Mouse (Mus musculus): Measurements from ENCODE around the gene Ifnl2.
"Not testable (repeated sequence)": the region's sequence is repeated elsewhere in the genome, so short reads cannot be mapped to it uniquely, and the experiment has no call there.

The Ifnl2 gene

DNA sequence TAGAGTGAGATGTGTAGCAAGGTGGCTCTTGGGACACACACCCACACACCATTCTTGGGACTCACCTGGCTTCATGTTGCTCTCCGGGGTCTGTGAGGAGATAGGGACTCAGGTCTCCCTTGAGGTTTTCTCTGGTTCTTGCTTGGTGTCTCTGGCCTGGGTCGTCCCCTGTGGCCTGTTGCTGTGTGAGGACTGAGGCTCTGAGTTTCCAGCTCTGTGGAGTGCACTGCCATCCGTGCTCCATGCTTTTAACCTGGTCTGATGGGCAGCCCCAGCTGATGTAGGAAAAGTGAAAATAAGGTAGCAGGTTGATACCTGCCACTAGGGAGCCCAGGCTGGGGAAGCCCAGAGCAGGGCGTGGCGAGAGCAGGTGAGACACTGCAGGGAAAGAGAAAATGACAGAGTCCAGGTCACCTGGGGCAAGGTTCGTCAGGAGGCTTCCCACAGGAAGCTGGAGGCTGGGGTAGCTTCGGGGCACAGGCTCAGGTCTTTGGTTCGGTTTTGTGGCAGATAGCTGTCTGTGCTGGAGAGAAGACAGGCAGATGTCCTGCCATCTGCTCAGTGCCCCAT, at the start of gene Ifnl2:
TSS of gene Ifnl2 (minus strand) at position 51 of the 570 bp plus-strand sequence.
- DNase-seq (ENCODE audit: low spot score in 2 of 2): not testable (repeated sequence)

DNA sequence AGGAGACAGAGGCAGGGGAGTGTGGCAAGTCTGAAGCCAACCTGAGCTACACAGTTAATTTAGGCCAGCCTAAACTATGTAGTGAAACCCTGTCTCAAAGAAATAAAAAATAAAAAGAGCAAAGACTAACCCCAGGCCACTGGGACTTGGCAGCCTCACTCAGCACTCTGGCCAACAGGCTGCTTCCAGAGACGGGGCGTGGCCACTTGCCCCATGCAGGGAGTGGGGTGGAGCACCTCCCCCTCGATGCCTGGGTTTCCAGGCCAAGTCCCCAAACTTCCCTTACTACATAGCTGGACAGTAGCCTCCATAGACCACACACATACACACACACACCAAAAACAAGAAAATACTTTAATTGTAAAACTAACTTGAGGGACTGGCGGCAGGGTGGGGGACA, 48.2 kb upstream of the Ifnl2 start:
- DNase-seq (ENCODE audit: low spot score in 2 of 2): no peak

GRCm38 (mm10) chr7:28557708-28558107, 47.5 kb upstream of the Ifnl2 start:
- no peak for DNase-seq (ENCODE audit: low spot score in 2 of 2)

DNA sequence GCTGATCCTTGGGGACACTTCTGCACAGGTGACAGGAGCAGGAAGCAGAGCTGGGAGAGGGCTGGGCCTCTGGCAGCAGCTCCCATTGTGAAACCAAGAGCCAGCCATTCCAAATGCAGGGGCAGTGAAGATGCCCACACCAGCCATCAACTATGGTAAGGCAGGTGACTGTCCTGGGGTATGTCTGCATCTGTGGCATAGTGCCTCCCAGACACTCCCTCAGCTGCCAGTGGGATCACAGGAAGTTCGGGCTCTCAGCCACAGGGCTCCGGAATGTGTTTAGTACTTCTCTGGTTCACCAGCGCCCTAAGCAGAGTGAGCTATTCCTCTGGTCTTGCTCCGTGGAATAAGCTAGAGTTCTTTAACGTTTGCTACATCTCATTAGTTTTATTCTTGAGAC, 46.8 kb upstream of the Ifnl2 start:
- no peak for DNase-seq (ENCODE audit: low spot score in 2 of 2)

DNA sequence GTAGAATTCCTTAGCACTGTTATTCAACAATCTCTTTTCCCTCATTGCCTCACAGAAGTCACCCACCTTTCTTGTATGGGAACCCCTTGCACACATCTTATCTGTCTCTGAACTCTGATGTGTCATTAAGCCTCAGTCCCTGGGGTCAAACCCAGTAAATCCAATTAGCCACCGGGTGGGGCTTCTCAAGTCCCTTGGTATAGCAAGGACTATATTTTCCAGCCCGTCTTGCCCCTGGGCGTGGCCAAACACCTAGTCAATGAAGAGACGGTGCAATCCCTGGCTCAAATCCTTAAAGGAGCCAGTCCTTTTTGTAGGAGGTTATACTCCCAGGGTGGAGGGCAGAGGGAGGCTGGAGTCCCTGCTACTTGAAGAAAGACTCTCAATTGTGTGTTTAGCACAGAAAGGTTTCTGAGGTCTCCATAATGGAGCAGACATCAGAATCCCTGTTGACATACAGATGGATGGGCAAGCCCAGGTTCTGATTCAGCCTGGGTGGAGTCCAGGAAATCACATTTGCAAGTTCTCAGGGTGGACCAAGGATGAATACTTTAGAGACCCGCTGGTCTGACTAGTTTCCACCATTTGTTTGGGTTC, 45.8 kb upstream of the Ifnl2 start:
- DNase-seq (ENCODE audit: low spot score in 2 of 2): no peak

- DNase-seq (ENCODE audit: low spot score in 2 of 2): no peak
These were observed 42.8 kb upstream of the Ifnl2 start for GRCm38 (mm10) chr7:28553076-28553475.

GRCm38 (mm10) chr7:28547628-28548027, 37.4 kb upstream of the Ifnl2 start:
- no peak for DNase-seq (ENCODE audit: low spot score in 2 of 2)

- DNase-seq (ENCODE audit: low spot score in 2 of 2): no peak
These were observed 36.9 kb upstream of the Ifnl2 start, which contains the start of gene Nccrp1 for GRCm38 (mm10) chr7:28547154-28547553. Nccrp1 (minus strand) TSS chr7:28547254.

GRCm38 (mm10) chr7:28546649-28547048, 36.4 kb upstream of the Ifnl2 start:
- DNase-seq (ENCODE audit: low spot score in 2 of 2): no peak

- no peak for DNase-seq (ENCODE audit: low spot score in 2 of 2)
These were observed 35.6 kb upstream of the Ifnl2 start for GRCm38 (mm10) chr7:28545891-28546210.

DNA sequence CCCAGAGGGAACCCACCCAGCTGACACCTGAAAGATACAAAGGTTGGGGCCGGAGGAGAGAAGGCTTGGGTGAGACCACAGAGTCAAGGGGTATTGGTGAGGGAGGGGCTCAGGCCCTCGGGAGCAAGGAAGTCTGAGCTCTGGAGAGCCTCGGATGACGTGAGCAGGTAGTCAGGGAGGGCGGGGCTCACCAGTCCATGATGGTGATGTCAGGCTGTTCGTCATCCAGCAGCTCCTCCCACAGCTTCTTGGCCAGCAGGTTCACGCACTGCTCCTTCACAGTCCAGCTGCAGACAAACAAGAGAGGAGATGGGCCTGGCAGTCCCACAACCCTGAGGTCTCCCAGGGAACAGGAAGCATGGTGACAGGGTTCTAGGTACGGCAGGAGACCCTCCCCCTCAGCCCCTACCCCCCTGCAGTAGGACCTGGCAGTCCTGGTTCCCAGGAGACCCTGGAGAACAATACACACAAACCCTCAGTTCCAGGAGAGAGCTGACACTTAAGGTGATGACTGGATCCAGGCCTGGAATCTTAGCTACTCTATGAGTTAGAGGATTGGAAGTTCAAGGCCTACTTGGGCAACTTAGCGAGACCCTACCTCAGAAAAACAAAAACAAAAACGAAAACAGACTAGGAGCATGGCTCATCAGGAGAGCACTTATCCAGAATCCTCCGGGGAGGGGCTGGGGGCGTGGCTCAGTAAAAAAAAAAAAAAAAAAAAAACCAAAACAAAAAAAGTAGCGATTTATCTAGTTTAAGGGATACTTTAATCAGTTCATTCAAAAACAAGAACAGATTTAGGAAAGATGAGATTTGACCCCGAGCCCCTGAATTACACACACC, 35.0 kb upstream of the Ifnl2 start:
- no peak for DNase-seq (ENCODE audit: low spot score in 2 of 2)

GRCm38 (mm10) chr7:28544051-28544601, 33.9 kb upstream of the Ifnl2 start:
- DNase-seq (ENCODE audit: low spot score in 2 of 2): no peak

DNA sequence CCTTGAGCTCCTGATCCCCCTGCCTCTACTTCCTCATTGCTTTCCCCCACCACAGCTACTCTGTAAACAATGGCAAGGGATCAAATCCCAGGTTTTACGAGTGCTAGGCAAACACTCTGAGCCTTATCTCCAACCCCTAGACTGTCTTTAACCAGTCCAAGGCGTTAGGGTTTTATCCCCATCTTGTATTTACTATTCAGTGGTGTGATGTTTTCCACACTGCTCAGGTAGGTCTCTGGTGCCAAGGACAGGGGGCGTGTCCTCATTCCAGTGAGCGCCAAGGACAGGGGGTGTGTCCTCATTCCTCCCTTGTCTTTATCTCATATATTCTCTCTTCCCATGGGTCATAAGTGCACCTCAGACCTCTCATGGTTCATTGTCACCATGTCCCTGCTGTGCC, 30.3 kb upstream of the Ifnl2 start, which contains the start of gene Sycn:
TSS of gene Sycn (plus strand) at position 360 of the 400 bp plus-strand sequence.
- no peak for DNase-seq (ENCODE audit: low spot score in 2 of 2)

GRCm38 (mm10) chr7:28538886-28539285, 28.6 kb upstream of the Ifnl2 start:
- DNase-seq (ENCODE audit: low spot score in 2 of 2): not testable (repeated sequence)

- no peak for DNase-seq (ENCODE audit: low spot score in 2 of 2)
These were observed 21.8 kb upstream of the Ifnl2 start for GRCm38 (mm10) chr7:28532005-28532404.

DNA sequence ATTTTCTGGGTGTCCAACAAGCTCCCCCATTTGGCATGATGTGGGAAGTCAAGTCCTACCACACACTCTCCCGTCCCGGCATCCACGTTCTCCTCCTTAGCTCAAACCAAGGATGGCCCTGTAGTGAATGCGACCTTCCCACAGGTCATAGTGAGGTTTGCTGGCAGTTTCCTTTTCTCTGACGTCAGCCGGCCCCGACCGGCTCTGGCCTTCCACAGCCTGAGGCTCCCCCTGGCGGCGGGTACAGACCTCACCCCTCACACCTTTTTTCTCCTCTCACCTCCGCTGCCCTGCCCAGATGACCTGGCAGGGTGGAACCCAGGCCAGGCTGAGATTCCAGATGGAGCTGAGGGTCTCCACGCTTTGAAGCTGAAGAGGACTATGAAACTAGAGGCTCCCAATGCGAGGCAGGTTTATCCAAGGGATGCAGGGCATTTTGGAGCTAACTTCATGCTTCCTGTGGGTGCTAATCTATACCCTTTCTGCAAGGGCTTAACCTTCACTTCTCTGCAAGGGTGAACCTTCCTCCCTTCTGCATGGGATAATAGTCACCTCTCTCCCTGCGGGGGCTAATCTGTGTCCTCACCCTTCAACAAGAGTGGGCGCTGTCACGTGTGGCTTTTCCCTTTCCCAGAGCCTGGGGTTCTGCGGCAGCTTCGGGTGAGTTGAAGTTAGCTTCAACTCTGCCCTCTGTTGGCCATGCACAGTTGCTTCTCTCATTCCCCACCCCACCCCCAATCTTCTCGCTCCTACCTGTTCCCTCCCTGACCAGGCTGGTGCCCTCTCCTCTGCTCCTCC, 17.9 kb upstream of the Ifnl2 start:
- DNase-seq (ENCODE audit: low spot score in 2 of 2): peak; percentile 64 to 65

DNA sequence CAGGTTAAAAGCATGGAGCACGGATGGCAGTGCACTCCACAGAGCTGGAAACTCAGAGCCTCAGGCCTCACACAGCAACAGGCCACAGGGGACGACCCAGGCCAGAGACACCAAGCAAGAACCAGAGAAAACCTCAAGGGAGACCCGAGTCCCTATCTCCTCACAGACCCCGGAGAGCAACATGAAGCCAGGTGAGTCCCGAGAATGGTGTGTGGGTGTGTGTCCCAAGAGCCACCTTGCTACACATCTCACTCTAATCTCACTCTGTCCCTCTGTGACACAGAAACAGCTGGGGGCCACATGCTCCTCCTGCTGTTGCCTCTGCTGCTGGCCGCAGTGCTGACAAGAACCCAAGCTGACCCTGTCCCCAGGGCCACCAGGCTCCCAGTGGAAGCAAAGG, 12.3 kb upstream of the Ifnl2 start, which contains the start of gene Ifnl3:
TSS of gene Ifnl3 (plus strand) at position 301 of the 400 bp plus-strand sequence.
- not testable (repeated sequence) for DNase-seq (ENCODE audit: low spot score in 2 of 2)

DNA sequence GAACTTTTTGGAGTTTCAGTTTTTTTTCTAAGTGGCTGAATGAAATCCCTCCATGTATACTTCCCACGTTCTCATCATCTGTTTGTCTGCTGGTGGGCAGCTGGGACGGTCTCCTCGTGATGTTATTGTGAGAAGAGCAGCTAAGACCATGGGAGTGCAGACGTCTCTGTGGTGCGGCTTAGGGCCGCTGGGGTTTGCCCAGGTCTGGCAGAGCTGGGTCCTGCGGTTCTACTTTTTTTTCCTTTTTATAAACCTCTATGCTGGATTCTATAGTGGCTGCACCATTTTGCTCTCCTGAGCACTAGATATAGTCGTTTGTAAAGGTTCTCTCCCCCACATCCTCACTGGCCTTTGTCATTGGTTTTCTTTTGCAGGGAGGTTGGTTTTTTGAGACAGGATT, 1.2 kb upstream of the Ifnl2 start:
- DNase-seq (ENCODE audit: low spot score in 2 of 2): no peak

DNA sequence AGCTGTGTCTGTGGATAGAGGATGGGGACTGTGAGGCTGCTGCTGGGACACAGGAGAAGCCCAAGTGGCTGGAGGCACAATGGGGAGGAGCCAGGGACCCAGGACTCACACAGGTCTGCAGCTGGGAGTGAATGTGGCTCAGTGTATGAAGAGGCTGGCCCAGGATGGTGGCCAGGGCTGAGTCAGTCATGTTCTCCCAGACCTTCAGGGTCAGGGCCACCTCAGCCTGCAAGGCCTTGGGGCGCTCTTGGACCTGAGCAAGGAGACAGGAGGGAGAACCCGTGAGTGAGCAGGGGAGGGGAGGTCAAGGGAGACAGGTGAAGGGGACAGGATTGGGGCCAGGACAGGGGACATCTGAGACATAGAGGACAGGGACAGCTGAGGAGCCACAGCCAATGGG, 1.1 kb downstream of the Ifnl2 start:
- not testable (repeated sequence) for DNase-seq (ENCODE audit: low spot score in 2 of 2)

- no peak for DNase-seq (ENCODE audit: low spot score in 2 of 2)
These were observed 4.7 kb downstream of the Ifnl2 start for GRCm38 (mm10) chr7:28505585-28505984.

DNA sequence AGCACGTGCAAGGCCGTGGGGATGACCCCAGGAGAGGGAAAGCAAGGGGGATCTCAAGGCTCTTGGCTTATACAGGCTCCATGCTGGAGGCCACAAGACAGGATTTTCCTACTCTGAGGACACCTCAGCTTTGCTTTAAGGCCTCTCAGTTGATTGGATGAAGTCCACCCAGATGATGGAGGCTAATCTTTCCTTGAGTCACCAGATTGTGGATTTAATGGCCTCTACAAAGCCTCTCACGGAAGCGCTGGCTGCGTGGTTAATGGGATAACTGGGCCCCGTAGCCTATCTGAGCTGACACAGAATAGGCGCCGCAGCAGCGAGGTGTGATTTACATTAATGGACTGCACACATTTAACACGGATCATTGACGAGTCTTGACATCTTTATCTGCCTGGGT, 14.8 kb downstream of the Ifnl2 start:
- no peak for DNase-seq (ENCODE audit: low spot score in 2 of 2)

GRCm38 (mm10) chr7:28492310-28492709, 17.9 kb downstream of the Ifnl2 start:
- DNase-seq (ENCODE audit: low spot score in 2 of 2): no peak
